In the genomic region with DNA sequence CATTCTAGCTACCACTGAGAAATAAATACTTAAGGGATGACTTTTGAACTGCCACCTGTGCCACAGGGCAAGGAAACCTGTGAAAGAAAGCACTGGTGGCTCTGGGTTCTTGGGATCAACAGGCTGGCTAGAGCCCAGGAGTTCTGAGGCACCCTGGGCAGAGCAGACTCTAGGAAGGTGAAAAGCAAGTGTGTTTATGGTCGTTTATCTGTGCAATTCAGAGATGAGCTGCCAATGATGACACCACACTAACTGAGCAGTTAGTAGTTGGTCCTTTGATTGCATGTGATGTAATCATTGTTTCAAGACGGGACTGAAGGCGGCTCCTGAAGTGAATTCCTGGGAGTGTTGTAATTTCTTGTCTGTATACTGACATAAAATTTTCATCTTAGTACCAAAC, we compare ENCODE assay signal across 18 mouse cellular contexts.
"Had no signal": no experiment of that assay in that cellular context is flagged by ENCODE, and none has a peak within 500 bp of the region (broad histone marks: within the 10 kb centered on the region; RNA-seq: fewer than 3 reads in every experiment).

No protein-coding gene starts in this region.

- H3K4me2 ChIP-seq: limb, embryonic 12.5 days; limb, embryonic 15.5 days; liver, embryonic 11.5 days; lung, embryonic 14.5 days; midbrain, embryonic 12.5 days; midbrain, embryonic 15.5 days; neural tube, embryonic 13.5 days; stomach, embryonic 15.5 days had no signal

- DNase-seq: kidney, postnatal 14 days; kidney, postnatal 4 days; left cerebral cortex, postnatal 4 days; liver, postnatal 0 days; lung, embryonic 14.5 days; retina, postnatal 1 day; right cerebral cortex, postnatal 25 days; spleen, adult 18-20 months; thymus, postnatal 25 days had no signal

- H3K27ac ChIP-seq: limb, embryonic 12.5 days; limb, embryonic 15.5 days; liver, embryonic 14.5 days; macrophage; midbrain, embryonic 12.5 days; midbrain, embryonic 15.5 days; neural tube, embryonic 13.5 days; stomach, embryonic 15.5 days had no signal

- H3K27me3 ChIP-seq: limb, embryonic 12.5 days; limb, embryonic 15.5 days; midbrain, embryonic 12.5 days; midbrain, embryonic 15.5 days; neural tube, embryonic 13.5 days; stomach, embryonic 15.5 days had no signal

- H3K9ac ChIP-seq: limb, embryonic 12.5 days; limb, embryonic 15.5 days; liver, embryonic 14.5 days; liver, postnatal 0 days; lung, embryonic 14.5 days; midbrain, embryonic 12.5 days; midbrain, embryonic 15.5 days; neural tube, embryonic 13.5 days; stomach, embryonic 15.5 days had no signal

- H3K4me3 ChIP-seq: limb, embryonic 12.5 days; limb, embryonic 15.5 days; midbrain, embryonic 12.5 days; midbrain, embryonic 15.5 days; neural tube, embryonic 13.5 days; stomach, embryonic 15.5 days had no signal

- H3K9me3 ChIP-seq: limb, embryonic 12.5 days; limb, embryonic 15.5 days; midbrain, embryonic 12.5 days; midbrain, embryonic 15.5 days; neural tube, embryonic 13.5 days; stomach, embryonic 15.5 days had no signal

- H3K4me1 ChIP-seq: limb, embryonic 15.5 days; stomach, embryonic 15.5 days had no signal
